Mouse (Mus musculus) midbrain, embryonic 16.5 days (tissue): ENCODE measurements at regions not wholly inside any gene's neighbourhood (a gene's known extent, or its start where the extent isn't known, plus 50 kb on each side); places are given as distances from the start of the nearest gene placed in this dataset.
"Not testable (repeated sequence)": the region's sequence is repeated elsewhere in the genome, so short reads cannot be mapped to it uniquely, and the experiment has no call there.

Experiments
- ATAC-seq: fragments of 200-750 bp; cut with Nextera tagmentation; 2 replicates; pipeline ENCODE4 v1.8.0; 2017; ENCODE audit warnings: moderate TSS enrichment
- H3K27ac ChIP-seq: fragments of 300-500 bp; sonication (generic); 2 replicates; pipeline ENCODE4 v1.5.1; 2014; ENCODE audit warnings: mild to moderate bottlenecking, low read length, mixed read lengths
- H3K27me3 ChIP-seq: fragments of 300-500 bp; sonication (generic); 2 replicates; pipeline ENCODE4 v1.6.1; 2014; ENCODE audit warnings: low read depth, low read length, mixed read lengths; ENCODE audit not compliant: control insufficient read depth, insufficient read depth
- H3K36me3 ChIP-seq: fragments of 300-500 bp; sonication (generic); 2 replicates; pipeline ENCODE4 v1.6.1; 2014; ENCODE audit warnings: mild to moderate bottlenecking, low read length, moderate library complexity, mixed read lengths; ENCODE audit not compliant: control insufficient read depth, insufficient read depth
- H3K4me1 ChIP-seq: fragments of 300-500 bp; sonication (generic); 2 replicates; pipeline ENCODE4 v1.6.1; 2014; ENCODE audit warnings: mild to moderate bottlenecking, low read length, mixed read lengths; ENCODE audit not compliant: control insufficient read depth, insufficient read depth
- H3K4me2 ChIP-seq: fragments of 300-500 bp; sonication (generic); 2 replicates; pipeline ENCODE4 v1.6.1; 2014; ENCODE audit warnings: mild to moderate bottlenecking, low read length, mixed read lengths
- H3K4me3 ChIP-seq: fragments of 300-500 bp; sonication (generic); 2 replicates; pipeline ENCODE4 v1.5.1; 2014; ENCODE audit warnings: low read depth, mild to moderate bottlenecking, low read length, moderate library complexity, mixed read lengths
- H3K9ac ChIP-seq: fragments of 300-500 bp; sonication (generic); 2 replicates; pipeline ENCODE4 v1.6.1; 2014; ENCODE audit warnings: low read depth, low read length, mixed read lengths
- H3K9me3 ChIP-seq: fragments of 300-500 bp; sonication (generic); replicated peaks from 2 replicates; pipeline ENCODE4 v1.6.1; 2014; ENCODE audit warnings: mild to moderate bottlenecking, low read length, mixed read lengths; ENCODE audit not compliant: control insufficient read depth, poor library complexity, severe bottlenecking
- WGBS: fragments of 180-500 bp; shearing (Covaris S2); extraction: QIAGEN DNeasy Blood & Tissue Kit; methylation state at CpG from one replicate; pipeline ENCODE4 v1.1.7; 2014; 5-methylcytosine and 5-hydroxymethylcytosine counted together

- H3K4me3 ChIP-seq, H3K4me2 ChIP-seq, H3K9me3 ChIP-seq, ATAC-seq, H3K27me3 ChIP-seq, H3K27ac ChIP-seq, H3K9ac ChIP-seq, H3K36me3 ChIP-seq: not testable (repeated sequence)
- WGBS, result 72% methylated on average over 2 of the region's 2 CpGs
- peaks cover 12% of the 10 kb centered on the region for H3K4me1 ChIP-seq
Measured at GRCm38 (mm10) chr5:76081379-76081778, 58.7 kb upstream of the Srd5a3 start.

- H3K9me3 ChIP-seq, result no peaks in the 10 kb centered on the region
Measured at GRCm38 (mm10) chr5:76080429-76080828, 59.6 kb upstream of the Srd5a3 start.

GRCm38 (mm10) chr5:76079204-76080025, 60.7 kb upstream of the Srd5a3 start:
- no peak overlapping the region for H3K4me3 ChIP-seq
- H3K4me2 ChIP-seq, result no peak overlapping the region
- WGBS, result 46% methylated on average over 11 of the region's 11 CpGs
- H3K27me3 ChIP-seq, result no peaks in the 10 kb centered on the region
- H3K27ac ChIP-seq, result peak overlapping the region; percentile 44
- 0 out of 2 replicates have a peak, but pooled peaks have one; percentile 42 for ATAC-seq
- H3K9ac ChIP-seq, result no peak overlapping the region
- H3K4me1 ChIP-seq, result peaks cover 17% of the 10 kb centered on the region
- H3K36me3 ChIP-seq, result no peaks in the 10 kb centered on the region
- no peaks in the 10 kb centered on the region for H3K9me3 ChIP-seq

More at GRCm38 (mm10) chr5:76080429-76080828, 59.6 kb upstream of the Srd5a3 start:
- WGBS, result 31% methylated on average over 8 of the region's 8 CpGs
- no peak; the same call in 1 of the 2 replicates for ATAC-seq
- Histone ChIP-seq H3K36me3 (no peaks in the 10 kb centered on the region), H3K27me3 (no peaks in the 10 kb centered on the region), H3K4me3 (no peak overlapping the region), H3K4me2 (no peak overlapping the region), H3K27ac (0 out of 2 replicates have a peak overlapping the region, but pooled peaks have one; percentile 19), H3K9ac (no peak overlapping the region), H3K4me1 (peaks cover 14% of the 10 kb centered on the region)

- no peak for ATAC-seq
- Histone ChIP-seq H3K4me3 (no peak overlapping the region), H3K9ac (no peak overlapping the region), H3K9me3 (no peaks in the 10 kb centered on the region), H3K4me2 (no peak overlapping the region), H3K27ac (no peak overlapping the region), H3K4me1 (peaks cover 17% of the 10 kb centered on the region), H3K27me3 (no peaks in the 10 kb centered on the region), H3K36me3 (no peaks in the 10 kb centered on the region)
- WGBS, result 89% methylated on average over 1 of the region's 1 CpGs
Measured at GRCm38 (mm10) chr5:76078485-76078884, 61.6 kb upstream of the Srd5a3 start.

- Histone ChIP-seq H3K9ac (no peak overlapping the region), H3K4me3 (no peak overlapping the region), H3K27ac (no peak overlapping the region), H3K4me1 (peaks cover 17% of the 10 kb centered on the region), H3K27me3 (no peaks in the 10 kb centered on the region), H3K36me3 (no peaks in the 10 kb centered on the region), H3K4me2 (no peak overlapping the region), H3K9me3 (no peaks in the 10 kb centered on the region)
- WGBS, result 94% methylated on average over 7 of the region's 7 CpGs
- ATAC-seq, result no peak
Measured at GRCm38 (mm10) chr5:76076283-76076682, 63.8 kb upstream of the Srd5a3 start.

- no peaks in the 10 kb centered on the region for H3K36me3 ChIP-seq
- no peak overlapping the region for H3K4me3 ChIP-seq
- no peak for ATAC-seq
- H3K9me3 ChIP-seq, result no peaks in the 10 kb centered on the region
- peak overlapping the region; percentile 15; the same call in 1 of the 2 replicates for H3K4me2 ChIP-seq
- no peaks in the 10 kb centered on the region for H3K27me3 ChIP-seq
- WGBS, result 26% methylated on average over 8 of the region's 8 CpGs
- H3K4me1 ChIP-seq, result peaks cover 15% of the 10 kb centered on the region
- H3K9ac ChIP-seq, result no peak overlapping the region
- H3K27ac ChIP-seq, result no peak overlapping the region
Measured at GRCm38 (mm10) chr5:76075401-76075800, 64.7 kb upstream of the Srd5a3 start.

GRCm38 (mm10) chr5:76067881-76068280, 72.2 kb upstream of the Srd5a3 start:
- Histone ChIP-seq H3K36me3 (no peaks in the 10 kb centered on the region), H3K9ac (no peak overlapping the region), H3K4me2 (no peak overlapping the region), H3K9me3 (no peaks in the 10 kb centered on the region), H3K4me3 (no peak overlapping the region), H3K4me1 (no peaks in the 10 kb centered on the region), H3K27ac (no peak overlapping the region), H3K27me3 (no peaks in the 10 kb centered on the region)
- no peak for ATAC-seq
- WGBS, result 53% methylated on average over 3 of the region's 3 CpGs

- H3K4me3 ChIP-seq, result no peak overlapping the region
- WGBS, result 73% methylated on average over 10 of the region's 10 CpGs
- no peak overlapping the region for H3K9ac ChIP-seq
- H3K4me1 ChIP-seq, result no peaks in the 10 kb centered on the region
- no peak overlapping the region for H3K27ac ChIP-seq
- H3K4me2 ChIP-seq, result no peak overlapping the region
- H3K27me3 ChIP-seq, result no peaks in the 10 kb centered on the region
- no peaks in the 10 kb centered on the region for H3K9me3 ChIP-seq
- no peak for ATAC-seq
- no peaks in the 10 kb centered on the region for H3K36me3 ChIP-seq
Measured at GRCm38 (mm10) chr5:76067231-76067630, 72.8 kb upstream of the Srd5a3 start.

GRCm38 (mm10) chr5:76065789-76066188, 74.3 kb upstream of the Srd5a3 start:
- H3K9me3 ChIP-seq, result no peaks in the 10 kb centered on the region
- no peak overlapping the region for H3K9ac ChIP-seq
- WGBS, result 64% methylated on average over 4 of the region's 4 CpGs
- H3K36me3 ChIP-seq, result no peaks in the 10 kb centered on the region
- no peak for ATAC-seq
- H3K27me3 ChIP-seq, result no peaks in the 10 kb centered on the region
- no peak overlapping the region for H3K27ac ChIP-seq
- no peaks in the 10 kb centered on the region for H3K4me1 ChIP-seq
- H3K4me2 ChIP-seq, result no peak overlapping the region
- H3K4me3 ChIP-seq, result no peak overlapping the region
